Mouse (Mus musculus): ENCODE results near the gene S100a1.

DNA sequence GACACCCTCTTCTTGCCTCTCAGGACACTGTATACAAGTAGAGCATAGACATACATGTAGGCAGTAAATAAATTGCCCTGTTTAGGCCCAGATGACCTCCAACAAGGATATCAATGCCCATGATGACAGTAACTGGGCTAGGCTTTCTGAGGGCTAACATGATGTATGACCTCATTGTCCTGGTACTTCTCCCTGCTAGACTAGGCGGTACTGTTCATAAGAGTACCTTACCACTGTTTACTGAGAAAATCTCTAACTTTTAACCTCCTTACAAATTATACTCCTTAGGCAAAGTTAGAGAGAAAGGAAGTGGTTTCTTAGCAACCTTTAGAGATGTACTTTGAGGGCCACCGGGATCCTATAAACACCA, 36.2 kb upstream of the S100a1 start:
- TF ChIP-seq POLR2A (IDR thresholded peaks at IDR 0.05; ENCODE audit: borderline replicate concordance, low read depth, low read length) (no peak), CTCF (IDR thresholded peaks at IDR 0.05; ENCODE audit: low read depth, low read length) (no peak)
